Mouse (Mus musculus) thymus, postnatal 10 days (tissue): ENCODE results near the gene Krtap5-4.
"Not testable (repeated sequence)": the region's sequence is repeated elsewhere in the genome, so short reads cannot be mapped to it uniquely, and the experiment has no call there.

Experiments used
- DNase-seq, 2 experiments: peaks; one replicate each; pipeline ENCODE4 v3.0.0; 2021; ENCODE audit warnings: low spot score in 2 of 2

Krtap5-4 gene

GRCm38 (mm10) chr7:142321637-142322306 is 18.4 kb downstream of the Krtap5-4 start:
- DNase-seq = not testable (repeated sequence)

- peak; percentile 58 to 73 for DNase-seq
These were observed 19.3 kb downstream of the Krtap5-4 start for GRCm38 (mm10) chr7:142322641-142323040.

GRCm38 (mm10) chr7:142323396-142324117 is 20.2 kb downstream of the Krtap5-4 start:
- peak; percentile 52 to 56 for DNase-seq

- no peak for DNase-seq
These were observed 23.5 kb downstream of the Krtap5-4 start for GRCm38 (mm10) chr7:142326714-142327445.

GRCm38 (mm10) chr7:142328507-142328906 is 25.2 kb downstream of the Krtap5-4 start:
- no peak for DNase-seq

- DNase-seq = no peak
These were observed 26.9 kb downstream of the Krtap5-4 start for GRCm38 (mm10) chr7:142330271-142330724.

- no peak for DNase-seq
These were observed 27.9 kb downstream of the Krtap5-4 start for GRCm38 (mm10) chr7:142331281-142331680.

GRCm38 (mm10) chr7:142332741-142333140 is 29.4 kb downstream of the Krtap5-4 start:
- not testable (repeated sequence) for DNase-seq

- DNase-seq = peak; percentile 70 to 94
These were observed 30.9 kb downstream of the Krtap5-4 start for GRCm38 (mm10) chr7:142334246-142334645.

GRCm38 (mm10) chr7:142335151-142335550 is 31.8 kb downstream of the Krtap5-4 start:
- DNase-seq = no peak

- DNase-seq = peak; percentile 55 to 59
These were observed 37.1 kb downstream of the Krtap5-4 start for GRCm38 (mm10) chr7:142340269-142340970.

- peak; percentile 64 to 69 for DNase-seq
These were observed 38.4 kb downstream of the Krtap5-4 start for GRCm38 (mm10) chr7:142341564-142342246.

GRCm38 (mm10) chr7:142342247-142342640 is 38.9 kb downstream of the Krtap5-4 start:
- no peak for DNase-seq

- DNase-seq = no peak
These were observed 44.2 kb downstream of the Krtap5-4 start for GRCm38 (mm10) chr7:142347542-142347941.

GRCm38 (mm10) chr7:142349308-142349961 is 46.1 kb downstream of the Krtap5-4 start:
- DNase-seq = no peak

- no peak for DNase-seq
These were observed 48.2 kb downstream of the Krtap5-4 start for GRCm38 (mm10) chr7:142351569-142351968.

- peak; percentile 76 to 83 for DNase-seq
These were observed 50.5 kb downstream of the Krtap5-4 start for GRCm38 (mm10) chr7:142353854-142354253.
